Mouse (Mus musculus): ENCODE data around the gene March10. TPM values are rescaled to one million over a fixed set of nuclear protein-coding genes. Genes with fewer than 3 reads are reported as not detected.

The March10 gene
- polyA plus RNA-seq, 1 experiment = not detected

DNA sequence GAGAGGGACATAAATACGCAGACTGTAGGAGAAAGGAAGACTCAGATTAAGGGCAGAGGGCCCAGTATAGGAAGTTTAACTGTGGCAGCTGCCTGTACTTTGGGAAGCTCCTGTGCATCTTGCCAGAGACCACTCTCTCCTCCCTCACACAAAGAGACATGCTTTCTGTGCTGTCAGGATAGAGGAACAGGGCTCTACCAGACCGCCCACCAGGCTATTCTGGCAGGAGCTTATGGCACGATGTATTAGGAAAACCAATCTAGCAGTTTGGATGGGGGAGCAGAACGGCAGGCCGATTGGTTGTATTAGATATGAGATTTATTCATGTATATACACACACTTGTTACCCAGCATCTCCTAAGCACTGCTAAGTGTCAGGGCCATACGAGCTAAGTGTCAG, 138.8 kb downstream of the March10 start:
- H3K27me3 ChIP-seq (ENCODE audit: control insufficient read depth, insufficient read depth, low read length, poor library complexity, severe bottlenecking) = no peaks in the 10 kb centered on the region
- no peaks in the 10 kb centered on the region for H3K4me1 ChIP-seq (ENCODE audit: control insufficient read depth, insufficient read depth, low read length)
- no peak overlapping the region for H3K27ac ChIP-seq (ENCODE audit: insufficient read depth, low read length)
- TF ChIP-seq EP300 (IDR thresholded peaks at IDR 0.05; ENCODE audit: insufficient read depth, low read depth, low read length) = no peak
- no peak for TF ChIP-seq POLR2A (IDR thresholded peaks at IDR 0.05; ENCODE audit: insufficient read depth, low read length)
- TF ChIP-seq CTCF (IDR thresholded peaks at IDR 0.05; ENCODE audit: low read depth, low read length) = no peak
- H3K4me3 ChIP-seq (ENCODE audit: low read depth, low read length) = no peak overlapping the region
- no peak overlapping the region for H3K9ac ChIP-seq (ENCODE audit: low read depth, poor library complexity, severe bottlenecking)
- no peaks in the 10 kb centered on the region for H3K9me3 ChIP-seq (replicated peaks; ENCODE audit: control insufficient read depth, insufficient read depth, low read length, poor library complexity, severe bottlenecking)
- no peaks in the 10 kb centered on the region for H3K36me3 ChIP-seq (ENCODE audit: control insufficient read depth, insufficient read depth, low read length, poor library complexity, severe bottlenecking)

DNA sequence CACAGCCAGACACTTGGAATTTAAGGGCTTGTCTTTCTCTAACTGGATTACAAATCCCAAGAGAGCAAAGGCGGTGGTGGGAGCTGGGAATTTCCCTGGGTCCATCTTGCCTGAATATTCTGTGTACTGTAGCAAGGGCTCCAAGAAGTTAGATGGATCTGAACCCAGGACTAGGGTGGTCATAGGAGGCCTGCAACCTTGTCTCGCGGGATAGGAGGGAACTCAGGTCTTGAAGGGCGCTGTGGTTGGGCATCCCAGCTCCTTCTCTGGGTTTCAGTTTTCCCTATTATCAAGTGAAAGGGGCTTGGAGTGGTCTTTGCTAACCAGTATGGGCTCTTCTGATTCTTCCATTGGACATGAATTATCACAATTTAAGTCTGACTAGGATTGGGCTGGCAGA, 140.4 kb downstream of the March10 start:
- TF ChIP-seq EP300 (IDR thresholded peaks at IDR 0.05; ENCODE audit: insufficient read depth, low read depth, low read length) (no peak), POLR2A (IDR thresholded peaks at IDR 0.05; ENCODE audit: insufficient read depth, low read length) (no peak), CTCF (IDR thresholded peaks at IDR 0.05; ENCODE audit: low read depth, low read length) (no peak)
- no peaks in the 10 kb centered on the region for H3K4me1 ChIP-seq (ENCODE audit: control insufficient read depth, insufficient read depth, low read length)
- no peak overlapping the region for H3K4me3 ChIP-seq (ENCODE audit: low read depth, low read length)
- no peak overlapping the region for H3K27ac ChIP-seq (ENCODE audit: insufficient read depth, low read length)
- H3K9ac ChIP-seq (ENCODE audit: low read depth, poor library complexity, severe bottlenecking) = no peak overlapping the region
- H3K27me3 ChIP-seq (ENCODE audit: control insufficient read depth, insufficient read depth, low read length, poor library complexity, severe bottlenecking) = no peaks in the 10 kb centered on the region
- H3K9me3 ChIP-seq (replicated peaks; ENCODE audit: control insufficient read depth, insufficient read depth, low read length, poor library complexity, severe bottlenecking) = no peaks in the 10 kb centered on the region
- H3K36me3 ChIP-seq (ENCODE audit: control insufficient read depth, insufficient read depth, low read length, poor library complexity, severe bottlenecking) = no peaks in the 10 kb centered on the region

DNA sequence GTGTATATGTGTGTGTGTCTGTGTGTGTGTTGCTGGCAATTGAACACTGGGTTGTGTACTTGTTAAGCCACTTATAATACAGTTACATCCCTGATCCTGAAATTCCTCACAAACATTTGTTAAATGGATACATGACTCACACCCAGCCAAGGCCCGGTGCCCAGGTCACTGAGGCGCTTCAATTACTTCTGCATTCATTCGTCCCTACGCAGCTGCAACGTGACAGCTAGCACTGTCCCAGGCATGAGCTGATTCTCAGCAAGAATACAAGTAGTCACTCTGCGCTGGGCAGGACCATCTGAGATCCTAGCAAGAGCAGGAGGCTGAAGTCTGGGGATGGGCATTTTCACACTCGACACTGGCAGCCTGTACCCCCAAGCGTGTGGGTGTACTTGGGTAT, 141.2 kb downstream of the March10 start:
- no peaks in the 10 kb centered on the region for H3K36me3 ChIP-seq (ENCODE audit: control insufficient read depth, insufficient read depth, low read length, poor library complexity, severe bottlenecking)

DNA sequence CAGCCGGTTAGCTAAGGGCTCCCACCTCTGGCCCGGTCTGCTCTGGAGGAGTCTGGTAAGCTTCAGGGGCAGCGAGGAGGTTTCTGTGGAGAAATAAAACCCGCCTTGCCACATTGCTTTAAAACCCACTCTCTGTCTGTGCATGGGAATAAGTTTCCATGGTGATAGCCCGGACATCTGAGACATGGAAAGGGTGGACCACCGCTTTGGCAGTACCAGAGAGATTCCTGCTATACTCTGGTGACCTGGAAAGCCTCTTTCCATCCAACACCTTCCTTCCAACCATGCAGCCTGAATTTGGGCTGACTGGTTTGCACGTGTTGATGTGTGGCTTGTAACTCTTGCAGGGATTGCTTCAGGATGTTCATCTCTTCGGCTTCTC, 142.9 kb downstream of the March10 start:
- no peak overlapping the region for H3K27ac ChIP-seq (ENCODE audit: insufficient read depth, low read length)
- H3K36me3 ChIP-seq (ENCODE audit: control insufficient read depth, insufficient read depth, low read length, poor library complexity, severe bottlenecking) = no peaks in the 10 kb centered on the region
- H3K27me3 ChIP-seq (ENCODE audit: control insufficient read depth, insufficient read depth, low read length, poor library complexity, severe bottlenecking) = no peaks in the 10 kb centered on the region
- no peaks in the 10 kb centered on the region for H3K9me3 ChIP-seq (replicated peaks; ENCODE audit: control insufficient read depth, insufficient read depth, low read length, poor library complexity, severe bottlenecking)
- no peak overlapping the region for H3K4me3 ChIP-seq (ENCODE audit: low read depth, low read length)
- TF ChIP-seq CTCF (IDR thresholded peaks at IDR 0.05; ENCODE audit: low read depth, low read length) (no peak), EP300 (IDR thresholded peaks at IDR 0.05; ENCODE audit: insufficient read depth, low read depth, low read length) (no peak), POLR2A (IDR thresholded peaks at IDR 0.05; ENCODE audit: insufficient read depth, low read length) (no peak)
- no peaks in the 10 kb centered on the region for H3K4me1 ChIP-seq (ENCODE audit: control insufficient read depth, insufficient read depth, low read length)
- H3K9ac ChIP-seq (ENCODE audit: low read depth, poor library complexity, severe bottlenecking) = no peak overlapping the region

More for the DNA sequence above, 141.2 kb downstream of the March10 start:
- no peak for TF ChIP-seq EP300 (IDR thresholded peaks at IDR 0.05; ENCODE audit: insufficient read depth, low read depth, low read length)
- TF ChIP-seq POLR2A (IDR thresholded peaks at IDR 0.05; ENCODE audit: insufficient read depth, low read length) = no peak
- TF ChIP-seq CTCF (IDR thresholded peaks at IDR 0.05; ENCODE audit: low read depth, low read length) = no peak
- Histone ChIP-seq H3K27me3 (ENCODE audit: control insufficient read depth, insufficient read depth, low read length, poor library complexity, severe bottlenecking) (no peaks in the 10 kb centered on the region), H3K27ac (ENCODE audit: insufficient read depth, low read length) (no peak overlapping the region), H3K9me3 (replicated peaks; ENCODE audit: control insufficient read depth, insufficient read depth, low read length, poor library complexity, severe bottlenecking) (no peaks in the 10 kb centered on the region), H3K9ac (ENCODE audit: low read depth, poor library complexity, severe bottlenecking) (no peak overlapping the region), H3K4me3 (ENCODE audit: low read depth, low read length) (no peak overlapping the region), H3K4me1 (ENCODE audit: control insufficient read depth, insufficient read depth, low read length) (no peaks in the 10 kb centered on the region)

DNA sequence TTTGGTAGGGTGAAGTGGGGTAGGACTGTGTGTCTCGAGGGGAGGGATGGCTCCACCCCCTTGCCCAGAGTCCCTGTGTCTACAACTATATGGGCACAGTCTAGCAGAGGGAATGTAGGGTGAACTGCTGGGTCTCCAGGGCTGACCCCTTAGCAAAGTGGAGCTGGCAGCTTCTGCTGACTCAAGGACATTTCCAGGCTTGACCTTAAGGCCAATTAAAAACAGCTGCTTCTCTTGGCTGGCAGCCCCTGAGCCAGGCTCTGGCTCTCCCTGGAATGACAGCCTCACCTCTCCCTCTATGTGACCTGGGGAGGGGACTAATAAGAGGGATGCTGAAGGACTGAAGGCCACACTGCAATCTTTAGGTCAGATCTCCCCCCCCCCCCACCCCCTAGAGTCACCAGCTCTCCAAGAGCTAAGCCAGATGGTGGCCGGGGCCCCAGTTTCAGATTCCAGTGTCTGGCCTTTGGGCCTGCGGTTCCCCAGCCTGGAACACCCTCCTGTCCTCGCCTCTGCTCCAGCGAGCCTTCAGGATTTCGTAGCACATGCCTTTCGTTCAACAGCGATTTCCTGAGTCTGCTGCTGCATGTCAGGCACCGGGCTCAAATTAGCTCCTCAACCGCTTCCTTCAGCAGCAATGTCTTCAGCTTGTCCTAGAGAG, 143.4 kb downstream of the March10 start:
- Histone ChIP-seq H3K27ac (ENCODE audit: insufficient read depth, low read length) (no peak overlapping the region), H3K9ac (ENCODE audit: low read depth, poor library complexity, severe bottlenecking) (no peak overlapping the region), H3K9me3 (replicated peaks; ENCODE audit: control insufficient read depth, insufficient read depth, low read length, poor library complexity, severe bottlenecking) (no peaks in the 10 kb centered on the region), H3K4me3 (ENCODE audit: low read depth, low read length) (no peak overlapping the region), H3K27me3 (ENCODE audit: control insufficient read depth, insufficient read depth, low read length, poor library complexity, severe bottlenecking) (no peaks in the 10 kb centered on the region), H3K36me3 (ENCODE audit: control insufficient read depth, insufficient read depth, low read length, poor library complexity, severe bottlenecking) (no peaks in the 10 kb centered on the region), H3K4me1 (ENCODE audit: control insufficient read depth, insufficient read depth, low read length) (no peaks in the 10 kb centered on the region)
- no peak for TF ChIP-seq POLR2A (IDR thresholded peaks at IDR 0.05; ENCODE audit: insufficient read depth, low read length)
- no peak for TF ChIP-seq CTCF (IDR thresholded peaks at IDR 0.05; ENCODE audit: low read depth, low read length)
- no peak for TF ChIP-seq EP300 (IDR thresholded peaks at IDR 0.05; ENCODE audit: insufficient read depth, low read depth, low read length)

DNA sequence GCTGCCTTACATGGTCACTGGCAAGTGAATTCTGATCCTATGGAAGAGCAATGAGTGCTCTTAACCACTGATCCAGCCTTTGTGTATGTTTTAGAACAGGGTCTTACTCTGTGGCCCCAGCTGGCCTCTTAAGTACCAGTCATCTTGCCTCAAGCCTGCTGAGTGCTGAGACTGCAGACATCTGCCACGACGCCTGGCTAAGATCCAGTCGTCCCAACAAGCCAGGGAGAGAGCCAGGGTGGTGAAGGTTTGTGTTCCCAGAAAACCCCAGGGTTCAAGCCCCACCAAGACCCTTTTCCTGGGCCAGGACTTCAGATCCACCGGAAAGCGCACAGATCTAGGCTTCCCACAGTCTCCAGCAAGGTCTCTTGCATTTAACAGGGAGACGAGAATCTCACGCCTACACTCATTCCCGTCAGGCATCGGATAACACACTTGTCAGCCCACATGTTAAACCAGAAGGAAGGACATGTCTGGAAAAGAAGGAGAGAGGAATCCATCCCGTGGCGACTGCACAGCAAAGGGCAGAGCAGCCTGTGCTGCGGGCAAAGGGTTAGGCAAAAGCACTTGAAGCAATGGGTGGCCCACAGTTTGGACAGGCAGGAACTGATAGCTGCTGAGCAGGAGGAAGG, 144.1 kb downstream of the March10 start:
- H3K4me3 ChIP-seq (ENCODE audit: low read depth, low read length) = no peak overlapping the region
- no peaks in the 10 kb centered on the region for H3K36me3 ChIP-seq (ENCODE audit: control insufficient read depth, insufficient read depth, low read length, poor library complexity, severe bottlenecking)
- no peaks in the 10 kb centered on the region for H3K27me3 ChIP-seq (ENCODE audit: control insufficient read depth, insufficient read depth, low read length, poor library complexity, severe bottlenecking)
- H3K4me1 ChIP-seq (ENCODE audit: control insufficient read depth, insufficient read depth, low read length) = no peaks in the 10 kb centered on the region
- no peak overlapping the region for H3K9ac ChIP-seq (ENCODE audit: low read depth, poor library complexity, severe bottlenecking)
- H3K9me3 ChIP-seq (replicated peaks; ENCODE audit: control insufficient read depth, insufficient read depth, low read length, poor library complexity, severe bottlenecking) = no peaks in the 10 kb centered on the region
- no peak overlapping the region for H3K27ac ChIP-seq (ENCODE audit: insufficient read depth, low read length)
- TF ChIP-seq POLR2A (IDR thresholded peaks at IDR 0.05; ENCODE audit: insufficient read depth, low read length) (no peak), CTCF (IDR thresholded peaks at IDR 0.05; ENCODE audit: low read depth, low read length) (no peak), EP300 (IDR thresholded peaks at IDR 0.05; ENCODE audit: insufficient read depth, low read depth, low read length) (no peak)

Measured in ES-Bruce4 (cell line).